Mouse (Mus musculus) urinary bladder, postnatal 14 days (tissue): Measurements from ENCODE around the gene Gng3.

Experiments used
- DNase-seq: peaks from one replicate; pipeline ENCODE4 v3.0.0; 2021; ENCODE audit warnings: low spot score

Gene Gng3

GRCm38 (mm10) chr19:8803879-8804660 is 34.9 kb downstream of the Gng3 start:
- no peak for DNase-seq

GRCm38 (mm10) chr19:8803204-8803780 is 35.7 kb downstream of the Gng3 start:
- DNase-seq = no peak

- peak; percentile 94 for DNase-seq
Observed at GRCm38 (mm10) chr19:8802130-8802821, 36.7 kb downstream of the Gng3 start, which contains the start of gene Zbtb3. Gene Zbtb3, plus strand, starts transcription at chr19:8802555.

- DNase-seq = no peak
Observed at GRCm38 (mm10) chr19:8798947-8799315, 40.1 kb downstream of the Gng3 start.

GRCm38 (mm10) chr19:8798264-8798946 is 40.6 kb downstream of the Gng3 start, which contains the start of gene Polr2g:
Gene Polr2g, minus strand, starts transcription at chr19:8798577.
- DNase-seq = peak; percentile 90

GRCm38 (mm10) chr19:8790171-8790570 is 48.8 kb downstream of the Gng3 start:
- no peak for DNase-seq

GRCm38 (mm10) chr19:8789171-8789570 is 49.8 kb downstream of the Gng3 start:
- DNase-seq = no peak

GRCm38 (mm10) chr19:8788521-8788920 is 50.5 kb downstream of the Gng3 start:
- no peak for DNase-seq
